Mouse (Mus musculus) lung, adult 2 months (tissue): ENCODE measurements at regions not wholly inside any gene's neighbourhood (a gene's known extent, or its start where the extent isn't known, plus 50 kb on each side); places are given as distances from the start of the nearest gene placed in this dataset.
A peak's percentile ranks its signal among the peaks of the same experiment; 100 is the strongest.

Experiments
- DNase-seq: peaks from one replicate; pipeline ENCODE4 v3.0.0; 2022
- H3K4me1 ChIP-seq: fragments of 200-500 bp; 2 replicates; pipeline ENCODE4 v1.6.1; 2011; ENCODE audit warnings: low read length; ENCODE audit not compliant: control insufficient read depth, insufficient read depth
- H3K4me3 ChIP-seq: fragments of 200-500 bp; replicated peaks from 2 replicates; pipeline ENCODE3; 2011; ENCODE audit warnings: low read depth, mild to moderate bottlenecking, control low read depth, low read length; ENCODE audit errors: extremely low read depth
- CTCF ChIP-seq: fragments of 200-500 bp; IDR thresholded peaks from 2 replicates; pipeline ENCODE4 v1.5.1; 2011; ENCODE audit warnings: mild to moderate bottlenecking, low read length, control low read depth; ENCODE audit not compliant: insufficient read depth
- POLR2A ChIP-seq: fragments of 200-500 bp; IDR thresholded peaks from 2 replicates; pipeline ENCODE4 v1.6.1; 2011; ENCODE audit warnings: low read depth, mild to moderate bottlenecking, control low read depth, low read length, borderline replicate concordance; ENCODE audit errors: extremely low read depth
- WGBS: fragments of 180-500 bp; shearing (Covaris S2); methylation state at CpG from one replicate; pipeline ENCODE4 v1.1.7; 2018; 5-methylcytosine and 5-hydroxymethylcytosine counted together

- Histone ChIP-seq H3K4me3 (peak overlapping the region; percentile 42), H3K4me1 (peaks cover 2% of the 10 kb centered on the region; the same call in 1 of the 2 replicates)
- no peak for DNase-seq
- no peak for TF ChIP-seq POLR2A
- no peak for TF ChIP-seq CTCF
- 45% methylated on average over 4 of the region's 4 CpGs for WGBS
These were observed 418.0 kb downstream of the Rab38 start for GRCm38 (mm10) chr7:88847946-88848524.
